Mouse (Mus musculus): ENCODE measurements around the gene Cyp2d11.
"Not testable (repeated sequence)": the region's sequence is repeated elsewhere in the genome, so short reads cannot be mapped to it uniquely, and the experiment has no call there.

Cyp2d11 gene

GRCm38 (mm10) chr15:82379871-82380713 is 13.7 kb downstream of the Cyp2d11 start, which contains the start of gene Cyp2d22:
Cyp2d22 (minus strand) TSS chr15:82380260.
- DNase-seq (ENCODE audit: low spot score in 2 of 2) = peak in 1 of 2 experiments; percentile 15

- no peak for DNase-seq (ENCODE audit: low spot score in 2 of 2)
Observed at GRCm38 (mm10) chr15:82379511-82379870, 14.3 kb downstream of the Cyp2d11 start.

GRCm38 (mm10) chr15:82378261-82379180 is 15.3 kb downstream of the Cyp2d11 start:
- DNase-seq (ENCODE audit: low spot score in 2 of 2) = peak in 1 of 2 experiments; percentile 13

GRCm38 (mm10) chr15:82377701-82378100 is 16.1 kb downstream of the Cyp2d11 start:
- DNase-seq (ENCODE audit: low spot score in 2 of 2) = no peak

DNA sequence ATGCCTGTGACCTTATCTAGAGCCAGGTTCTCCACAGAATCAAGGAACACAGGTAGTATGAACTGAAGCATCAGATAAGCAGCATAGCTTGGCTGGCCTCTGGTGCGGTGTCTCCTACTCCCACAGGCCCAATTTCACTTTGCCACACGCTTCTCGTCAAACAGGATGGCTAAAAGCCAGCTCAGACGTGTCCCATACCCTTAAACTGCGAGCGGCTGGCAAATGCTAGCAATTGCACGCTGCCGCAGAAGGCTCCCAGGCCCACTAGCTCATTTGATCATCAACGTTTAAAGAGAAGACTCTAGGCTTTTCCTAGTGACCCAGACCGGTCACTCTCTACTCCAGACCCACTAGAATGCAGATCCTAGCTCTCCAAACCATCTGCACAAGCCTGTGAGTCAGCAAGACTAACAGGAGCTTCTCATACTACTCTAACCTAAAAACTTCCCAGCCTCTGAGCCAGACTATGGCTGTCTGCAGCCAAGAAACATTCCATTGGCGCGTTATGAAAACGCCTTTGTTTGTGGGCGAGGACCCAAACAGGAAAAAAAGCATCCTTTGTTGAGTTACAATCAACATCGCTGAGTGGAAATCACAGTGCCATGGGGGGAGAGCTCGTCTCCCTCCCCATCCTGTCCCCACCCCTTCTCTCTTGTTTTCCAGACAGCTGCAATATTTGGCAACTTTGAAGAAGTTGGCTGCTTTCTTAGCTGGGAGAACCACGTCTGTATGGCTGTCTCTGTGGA is 17.3 kb downstream of the Cyp2d11 start:
- peak; percentile 21 to 63 for DNase-seq (ENCODE audit: low spot score in 2 of 2)

GRCm38 (mm10) chr15:82375855-82376254 is 18.0 kb downstream of the Cyp2d11 start:
- no peak for DNase-seq (ENCODE audit: low spot score in 2 of 2)

DNA sequence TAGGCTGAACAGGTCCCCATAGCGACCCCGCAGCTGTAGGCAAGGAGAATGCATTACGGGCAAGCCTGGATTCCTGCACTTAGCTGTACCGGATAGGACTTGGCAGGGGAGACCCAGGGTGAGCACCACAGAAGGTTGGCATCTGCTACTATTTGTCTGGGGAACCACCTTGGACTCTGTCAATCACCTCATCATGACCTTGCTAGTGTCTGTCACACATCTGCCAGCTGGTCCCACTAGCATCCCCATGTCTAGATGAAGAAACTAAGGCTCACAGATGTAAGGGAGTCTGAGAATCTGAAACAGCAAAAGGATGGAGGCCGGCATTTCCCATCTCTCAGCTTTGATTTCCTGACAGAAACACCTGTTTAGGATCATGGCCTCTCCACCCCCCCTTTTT is 19.4 kb downstream of the Cyp2d11 start:
- no peak for DNase-seq (ENCODE audit: low spot score in 2 of 2)

DNA sequence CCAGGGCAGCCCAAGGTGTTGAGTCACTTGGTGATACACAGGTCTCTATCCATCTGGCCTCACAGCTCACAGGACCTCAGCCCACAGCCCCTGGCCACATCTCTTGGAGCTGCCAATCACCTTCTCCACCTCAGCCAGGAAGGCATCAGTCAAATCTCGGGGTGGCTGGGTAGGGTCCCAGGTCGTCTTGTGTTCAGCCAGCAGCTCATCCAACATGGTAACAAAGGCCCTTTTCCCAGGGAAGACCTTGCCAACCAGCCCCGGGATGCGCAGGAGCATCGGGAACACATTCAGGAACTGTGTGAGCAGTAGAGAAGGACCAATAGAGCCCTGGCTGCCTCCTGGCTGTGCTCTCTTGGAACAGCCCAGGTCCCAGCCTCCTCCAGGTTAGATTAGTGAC is 20.8 kb downstream of the Cyp2d11 start:
- no peak for DNase-seq (ENCODE audit: low spot score in 2 of 2)

DNA sequence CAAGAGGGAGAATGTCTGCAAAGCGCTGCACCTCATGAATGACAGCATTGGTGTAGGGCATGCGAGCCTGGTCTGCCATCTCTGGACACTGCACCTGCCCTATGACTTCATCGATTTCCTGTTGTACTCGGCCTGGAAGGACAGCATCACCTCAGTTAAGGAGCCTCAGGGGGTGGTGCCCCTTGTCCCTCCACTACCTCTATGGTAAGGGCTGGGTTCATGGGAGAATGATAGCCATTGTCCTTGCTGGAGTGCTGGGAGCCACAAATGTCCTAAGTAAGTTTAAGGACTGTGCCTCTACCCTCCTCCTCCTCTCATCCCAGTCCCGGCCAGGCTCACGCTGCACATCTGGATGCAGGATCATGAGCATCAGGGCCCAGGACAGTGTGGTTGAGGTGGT is 21.4 kb downstream of the Cyp2d11 start:
- DNase-seq (ENCODE audit: low spot score in 2 of 2) = no peak

- DNase-seq (ENCODE audit: low spot score in 2 of 2) = no peak
Observed at GRCm38 (mm10) chr15:82368851-82369250, 25.0 kb downstream of the Cyp2d11 start.

- DNase-seq (ENCODE audit: low spot score in 2 of 2) = no peak
Observed at GRCm38 (mm10) chr15:82368146-82368545, 25.7 kb downstream of the Cyp2d11 start.

- not testable (repeated sequence) for DNase-seq (ENCODE audit: low spot score in 2 of 2)
Observed at GRCm38 (mm10) chr15:82364561-82364960, 29.3 kb downstream of the Cyp2d11 start.

- not testable (repeated sequence) for DNase-seq (ENCODE audit: low spot score in 2 of 2)
Observed at GRCm38 (mm10) chr15:82363801-82364200, 30.0 kb downstream of the Cyp2d11 start.

- no peak for DNase-seq (ENCODE audit: low spot score in 2 of 2)
Observed at GRCm38 (mm10) chr15:82362234-82362633, 31.6 kb downstream of the Cyp2d11 start.

- DNase-seq (ENCODE audit: low spot score in 2 of 2) = no peak
Observed at GRCm38 (mm10) chr15:82361459-82362018, 32.3 kb downstream of the Cyp2d11 start.

GRCm38 (mm10) chr15:82358431-82359260 is 35.2 kb downstream of the Cyp2d11 start:
- DNase-seq (ENCODE audit: low spot score in 2 of 2) = no peak

GRCm38 (mm10) chr15:82354126-82354945 is 39.5 kb downstream of the Cyp2d11 start, which contains the start of gene Ndufa6:
Ndufa6 (minus strand) TSS chr15:82354322.
- DNase-seq (ENCODE audit: low spot score in 2 of 2) = peak; percentile 96

- DNase-seq (ENCODE audit: low spot score in 2 of 2) = no peak
Observed at GRCm38 (mm10) chr15:82353745-82354113, 40.1 kb downstream of the Cyp2d11 start.

DNA sequence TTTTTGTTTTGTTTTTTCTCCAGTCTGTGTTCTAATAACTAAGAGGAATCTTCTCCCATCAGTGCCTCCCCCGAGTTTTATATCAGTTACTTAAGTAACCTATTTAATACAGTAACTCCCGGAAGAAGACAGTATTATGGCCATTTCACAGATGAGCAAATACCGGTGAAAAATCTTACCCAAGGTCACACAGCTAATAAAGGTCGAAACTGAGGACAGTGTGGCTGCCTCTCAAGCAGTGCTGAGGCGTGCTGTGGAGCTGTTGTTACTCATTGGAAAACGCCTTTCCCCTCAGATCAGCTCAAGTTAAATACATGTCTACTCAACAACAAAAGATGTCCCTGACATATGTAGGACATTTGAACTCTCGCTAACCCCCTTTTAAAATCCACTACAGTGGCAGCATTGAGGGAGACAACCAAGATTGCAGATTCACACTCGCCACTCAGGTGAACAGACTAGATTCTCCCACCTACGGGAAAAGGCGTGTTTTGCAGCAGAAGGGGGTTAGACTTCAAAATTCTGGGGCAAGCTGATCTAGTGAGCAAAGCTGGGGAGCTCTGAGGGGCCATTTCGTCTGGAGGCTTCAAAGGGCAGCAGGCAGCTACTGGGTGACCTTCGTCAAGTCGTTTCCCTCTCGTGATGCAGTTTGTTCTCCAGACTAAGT is 40.6 kb downstream of the Cyp2d11 start:
- DNase-seq (ENCODE audit: low spot score in 2 of 2) = peak in 1 of 2 experiments; percentile 18

All from frontal cortex, postnatal 36 days (tissue).